Mouse (Mus musculus) limb, embryonic 14.5 days (tissue): Measurements from ENCODE around the gene M1ap. TPM values are rescaled to one million over a fixed set of nuclear protein-coding genes. Genes with fewer than 3 reads are reported as not detected.

ENCODE experiments used
- ATAC-seq: fragments of 200-750 bp; cut with Nextera tagmentation; 2 replicates; pipeline ENCODE4 v1.8.0; 2017; ENCODE audit warnings: low read depth, moderate number of reproducible peaks, moderate TSS enrichment; ENCODE audit not compliant: low FRiP score
- DNase-seq: peaks from one replicate; pipeline ENCODE4 v3.0.0-alpha.2; 2015; ENCODE audit warnings: low spot score
- H3K27ac ChIP-seq: fragments of 300-500 bp; sonication (generic); replicated peaks from 2 replicates; pipeline ENCODE4 v1.5.1; 2014; ENCODE audit warnings: low read depth, mild to moderate bottlenecking, low read length, moderate library complexity, mixed read lengths
- H3K27me3 ChIP-seq: fragments of 300-500 bp; sonication (generic); 2 replicates; pipeline ENCODE4 v1.6.1; 2014; ENCODE audit warnings: low read length, mixed read lengths; ENCODE audit not compliant: control insufficient read depth, insufficient read depth
- H3K36me3 ChIP-seq: fragments of 300-500 bp; sonication (generic); 2 replicates; pipeline ENCODE4 v1.6.1; 2014; ENCODE audit warnings: mild to moderate bottlenecking, low read length, moderate library complexity, mixed read lengths; ENCODE audit not compliant: control insufficient read depth, insufficient read depth
- H3K4me1 ChIP-seq: fragments of 300-500 bp; sonication (generic); 2 replicates; pipeline ENCODE4 v1.6.1; 2014; ENCODE audit warnings: antibody characterized with exemption, low read length, mixed read lengths; ENCODE audit not compliant: control insufficient read depth, insufficient read depth
- H3K4me2 ChIP-seq: fragments of 300-500 bp; sonication (generic); replicated peaks from 2 replicates; pipeline ENCODE4 v1.6.1; 2014; ENCODE audit warnings: low read depth, mild to moderate bottlenecking, low read length, moderate library complexity; ENCODE audit not compliant: severe bottlenecking
- H3K4me3 ChIP-seq: fragments of 300-500 bp; sonication (generic); replicated peaks from 2 replicates; pipeline ENCODE4 v1.5.1; 2014; ENCODE audit warnings: low read length
- H3K9ac ChIP-seq: fragments of 300-500 bp; sonication (generic); 2 replicates; pipeline ENCODE4 v1.6.1; 2014; ENCODE audit warnings: mild to moderate bottlenecking, low read depth, low read length, moderate library complexity; ENCODE audit not compliant: severe bottlenecking
- H3K9me3 ChIP-seq: fragments of 300-500 bp; sonication (generic); 2 replicates; pipeline ENCODE4 v1.6.1; 2016; ENCODE audit warnings: low read length; ENCODE audit not compliant: control insufficient read depth
- POLR2A ChIP-seq: fragments of 200-500 bp; IDR thresholded peaks from 2 replicates; pipeline ENCODE4 v1.8.0; 2012; ENCODE audit warnings: inconsistent platforms, mild to moderate bottlenecking, moderate library complexity, borderline replicate concordance; ENCODE audit not compliant: insufficient read depth, insufficient read length; ENCODE audit errors: extremely low read depth
- WGBS: fragments of 180-500 bp; shearing (Covaris S2); extraction: QIAGEN DNeasy Blood & Tissue Kit; methylation state at CpG from one replicate; pipeline ENCODE4 v1.1.7; 2014; 5-methylcytosine and 5-hydroxymethylcytosine counted together
- polyA plus RNA-seq, 2 experiments: library from polyadenylated mRNA; depleted of rRNA in 1 of 2; stranded (reverse) in 1 of 2; unstranded in 1 of 2; fragments of >200 nt; fragmentation: Nextera tagmentation in 1 of 2; extraction: Ambion mirVana in 1 of 2; gene quantifications; 2 replicates each; pipeline versions ENCODE4 v1.2.1 to v1.2.3; 2012 to 2014

Gene M1ap
- polyA plus RNA-seq, 2 experiments, result 0.67 to 0.70 TPM

GRCm38 (mm10) chr6:82916459-82916858 is 30.2 kb upstream of the M1ap start:
- no peaks in the 10 kb centered on the region for H3K9me3 ChIP-seq
- H3K27me3 ChIP-seq, result no peaks in the 10 kb centered on the region
- no peak overlapping the region for H3K4me2 ChIP-seq
- TF ChIP-seq POLR2A, result no peak
- no peak overlapping the region for H3K27ac ChIP-seq
- H3K36me3 ChIP-seq, result no peaks in the 10 kb centered on the region
- H3K9ac ChIP-seq, result no peak overlapping the region
- DNase-seq (no peak), ATAC-seq (no peak)
- WGBS, result 79% methylated on average over 4 of the region's 4 CpGs
- no peaks in the 10 kb centered on the region for H3K4me1 ChIP-seq
- H3K4me3 ChIP-seq, result no peak overlapping the region

GRCm38 (mm10) chr6:82917076-82917777 is 29.5 kb upstream of the M1ap start:
- H3K4me2 ChIP-seq, result no peak overlapping the region
- ATAC-seq, result 0 out of 2 replicates have a peak, but pooled peaks have one; percentile 15

GRCm38 (mm10) chr6:82917778-82918129 is 28.9 kb upstream of the M1ap start:
- no peak overlapping the region for H3K4me3 ChIP-seq
- H3K4me2 ChIP-seq, result no peak overlapping the region
- H3K27me3 ChIP-seq, result no peaks in the 10 kb centered on the region
- H3K9me3 ChIP-seq, result no peaks in the 10 kb centered on the region
- H3K36me3 ChIP-seq, result no peaks in the 10 kb centered on the region
- ATAC-seq (no peak), DNase-seq (no peak)
- no peak overlapping the region for H3K27ac ChIP-seq
- no peak for TF ChIP-seq POLR2A
- 17% methylated on average over 8 of the region's 8 CpGs for WGBS
- H3K9ac ChIP-seq, result no peak overlapping the region
- no peaks in the 10 kb centered on the region for H3K4me1 ChIP-seq

More at GRCm38 (mm10) chr6:82917076-82917777, 29.5 kb upstream of the M1ap start:
- Histone ChIP-seq H3K9me3 (no peaks in the 10 kb centered on the region), H3K4me1 (no peaks in the 10 kb centered on the region), H3K4me3 (no peak overlapping the region), H3K27me3 (no peaks in the 10 kb centered on the region), H3K36me3 (no peaks in the 10 kb centered on the region), H3K27ac (no peak overlapping the region), H3K9ac (no peak overlapping the region)
- DNase-seq, result no peak
- no peak for TF ChIP-seq POLR2A
- WGBS, result 78% methylated on average over 26 of the region's 26 CpGs

- Histone ChIP-seq H3K4me2 (no peak overlapping the region), H3K27me3 (no peaks in the 10 kb centered on the region), H3K4me3 (no peak overlapping the region), H3K4me1 (no peaks in the 10 kb centered on the region), H3K36me3 (no peaks in the 10 kb centered on the region), H3K9ac (no peak overlapping the region), H3K27ac (no peak overlapping the region), H3K9me3 (no peaks in the 10 kb centered on the region)
- DNase-seq, result no peak
- WGBS, result 79% methylated on average over 14 of the region's 14 CpGs
- TF ChIP-seq POLR2A, result no peak
- ATAC-seq, result no peak
These were observed 28.3 kb upstream of the M1ap start for GRCm38 (mm10) chr6:82918371-82918770.

GRCm38 (mm10) chr6:82919520-82919919 is 27.2 kb upstream of the M1ap start:
- no peaks in the 10 kb centered on the region for H3K4me1 ChIP-seq
- H3K27ac ChIP-seq, result no peak overlapping the region
- H3K27me3 ChIP-seq, result no peaks in the 10 kb centered on the region
- H3K36me3 ChIP-seq, result no peaks in the 10 kb centered on the region
- TF ChIP-seq POLR2A, result no peak
- no peaks in the 10 kb centered on the region for H3K9me3 ChIP-seq
- no peak overlapping the region for H3K4me2 ChIP-seq
- whole genome bisulfite sequencing, result 64% methylated on average over 8 of the region's 8 CpGs
- no peak for ATAC-seq
- H3K4me3 ChIP-seq, result no peak overlapping the region
- H3K9ac ChIP-seq, result no peak overlapping the region
- no peak for DNase-seq
